Mouse (Mus musculus) CH12.LX (cell line): ENCODE data around the gene Setd5. TPM values are rescaled to one million over a fixed set of nuclear protein-coding genes. Genes with fewer than 3 reads are reported as not detected.
A peak's percentile ranks its signal among the peaks of the same experiment; 100 is the strongest.

ENCODE experiments used
- DNase-seq: peaks from one replicate; pipeline ENCODE4 v3.0.0-alpha.2; 2013; ENCODE audit errors: extremely low read depth
- H3K27ac ChIP-seq: 2 replicates; pipeline ENCODE4 v1.5.1; 2012; ENCODE audit warnings: low read depth, mild to moderate bottlenecking, control low read depth, moderate library complexity; ENCODE audit not compliant: insufficient read depth
- H3K27me3 ChIP-seq: replicated peaks from 2 replicates; pipeline ENCODE3; 2012; ENCODE audit warnings: inconsistent platforms
- H3K36me3 ChIP-seq, 2 experiments: replicated peaks in 1 of 2; 2 replicates each; pipeline versions ENCODE3 to v1.6.1; 2012; ENCODE audit warnings: inconsistent platforms in 1 of 2, low read length in 1 of 2, mild to moderate bottlenecking in 1 of 2, mixed read lengths in 1 of 2, moderate library complexity in 1 of 2; ENCODE audit not compliant: control insufficient read depth in 1 of 2, insufficient read depth in 1 of 2
- H3K4me1 ChIP-seq, 2 experiments: 2 replicates each; pipeline ENCODE4 v1.6.1; 2012; ENCODE audit warnings: inconsistent platforms in 1 of 2, moderate library complexity in 1 of 2; ENCODE audit not compliant: insufficient read depth in 2 of 2, control insufficient read depth in 1 of 2
- H3K4me2 ChIP-seq: 2 replicates; pipeline ENCODE4 v1.6.1; 2012; ENCODE audit warnings: low read depth, mild to moderate bottlenecking, control low read depth; ENCODE audit not compliant: poor library complexity, insufficient read depth, severe bottlenecking
- H3K4me3 ChIP-seq, 3 experiments: fragments of 150-350 bp in 1 of 3; sonication (generic) in 1 of 3; replicated peaks in 1 of 3; 2 replicates each; pipeline versions ENCODE3 to v1.5.1; 2011 to 2012; ENCODE audit warnings: low read depth in 2 of 3, low read length in 2 of 3, mild to moderate bottlenecking in 2 of 3, moderate library complexity in 2 of 3, control low read depth in 1 of 3, improper control_type of control experiment in 1 of 3, inconsistent platforms in 1 of 3, mixed read lengths in 1 of 3; ENCODE audit not compliant: poor library complexity in 1 of 3
- H3K79me2 ChIP-seq: replicated peaks from 2 replicates; pipeline ENCODE4 v1.6.1; 2012; ENCODE audit warnings: mild to moderate bottlenecking, moderate library complexity; ENCODE audit not compliant: control insufficient read depth, poor library complexity, insufficient read depth, severe bottlenecking; ENCODE audit errors: extremely low read depth
- H3K9ac ChIP-seq: 2 replicates; pipeline ENCODE4 v1.6.1; 2012; ENCODE audit warnings: low read depth, mild to moderate bottlenecking, control low read depth, moderate library complexity; ENCODE audit not compliant: insufficient read depth
- H3K9me3 ChIP-seq: replicated peaks from 2 replicates; pipeline ENCODE3; 2012; ENCODE audit warnings: low read length, inconsistent platforms, mixed read lengths
- BHLHE40 ChIP-seq: IDR thresholded peaks from 2 replicates; pipeline ENCODE4 v1.6.1; 2011; ENCODE audit warnings: mild to moderate bottlenecking, low read depth, low read length, improper control_type of control experiment
- CHD2 ChIP-seq: IDR thresholded peaks from 2 replicates; pipeline ENCODE4 v1.6.1; 2011; ENCODE audit warnings: low read length, improper control_type of control experiment
- ELF1 ChIP-seq: IDR thresholded peaks from 2 replicates; pipeline ENCODE4 v1.6.1; 2014; ENCODE audit warnings: low read depth, mild to moderate bottlenecking, inconsistent platforms, low read length, improper control_type of control experiment
- EP300 ChIP-seq: IDR thresholded peaks from 2 replicates; pipeline ENCODE4 v1.6.1; 2011; ENCODE audit warnings: low read length, improper control_type of control experiment
- ETS1 ChIP-seq: conservative IDR thresholded peaks from 2 replicates; pipeline ENCODE4 v1.6.1; 2012; ENCODE audit warnings: low read depth, mild to moderate bottlenecking, inconsistent platforms, low read length, improper control_type of control experiment, moderate library complexity
- HCFC1 ChIP-seq: IDR thresholded peaks from 2 replicates; pipeline ENCODE4 v1.6.1; 2012; ENCODE audit warnings: low read depth, mild to moderate bottlenecking, inconsistent platforms, low read length, improper control_type of control experiment
- IRF4 ChIP-seq: IDR thresholded peaks from 2 replicates; pipeline ENCODE4 v1.6.1; 2014; ENCODE audit warnings: low read depth, mild to moderate bottlenecking, inconsistent platforms, low read length, improper control_type of control experiment
- JUN ChIP-seq: IDR thresholded peaks from 2 replicates; pipeline ENCODE4 v1.6.1; 2011; ENCODE audit warnings: low read depth, mild to moderate bottlenecking, low read length, improper control_type of control experiment, moderate library complexity; ENCODE audit not compliant: insufficient read depth
- JUND ChIP-seq: conservative IDR thresholded peaks from 2 replicates; pipeline ENCODE4 v1.6.1; 2011; ENCODE audit warnings: low read depth, low read length, improper control_type of control experiment
- KAT2A ChIP-seq: IDR thresholded peaks from 2 replicates; pipeline ENCODE4 v1.6.1; 2012; ENCODE audit warnings: low read length, improper control_type of control experiment, inconsistent platforms; ENCODE audit not compliant: insufficient replicate concordance
- MAFK ChIP-seq: IDR thresholded peaks from 2 replicates; pipeline ENCODE4 v1.6.1; 2011; ENCODE audit warnings: low read length, improper control_type of control experiment; ENCODE audit not compliant: insufficient replicate concordance
- MAZ ChIP-seq: IDR thresholded peaks from 2 replicates; pipeline ENCODE4 v1.6.1; 2012; ENCODE audit warnings: low read depth, mild to moderate bottlenecking, inconsistent platforms, low read length, improper control_type of control experiment, moderate library complexity
- MEF2A ChIP-seq: IDR thresholded peaks from 2 replicates; pipeline ENCODE4 v1.6.1; 2014; ENCODE audit warnings: low read depth, mild to moderate bottlenecking, inconsistent platforms, low read length, improper control_type of control experiment, borderline replicate concordance
- MXI1 ChIP-seq: IDR thresholded peaks from 2 replicates; pipeline ENCODE4 v1.6.1; 2011; ENCODE audit warnings: mild to moderate bottlenecking, low read depth, low read length, improper control_type of control experiment
- MYC ChIP-seq: IDR thresholded peaks from 2 replicates; pipeline ENCODE4 v1.6.1; 2011; ENCODE audit warnings: low read depth, mild to moderate bottlenecking, improper control_type of control experiment, low read length
- NELFE ChIP-seq: IDR thresholded peaks from 2 replicates; pipeline ENCODE4 v1.6.1; 2011; ENCODE audit warnings: low read depth, low read length, improper control_type of control experiment
- NRF1 ChIP-seq: IDR thresholded peaks from 2 replicates; pipeline ENCODE4 v1.6.1; 2014; ENCODE audit warnings: low read depth, mild to moderate bottlenecking, inconsistent platforms, low read length, improper control_type of control experiment, moderate library complexity
- PAX5 ChIP-seq: IDR thresholded peaks from 2 replicates; pipeline ENCODE4 v1.6.1; 2012; ENCODE audit warnings: low read length, inconsistent platforms, mixed read lengths
- POLR2A ChIP-seq: IDR thresholded peaks from 2 replicates; pipeline ENCODE4 v1.6.1; 2011; ENCODE audit warnings: low read depth, mild to moderate bottlenecking, improper control_type of control experiment, low read length
- POLR2AphosphoS2 ChIP-seq: IDR thresholded peaks from 2 replicates; pipeline ENCODE4 v1.6.1; 2011; ENCODE audit warnings: low read depth, low read length, improper control_type of control experiment
- RCOR1 ChIP-seq: conservative IDR thresholded peaks from 2 replicates; pipeline ENCODE4 v1.6.1; 2012; ENCODE audit warnings: low read depth, mild to moderate bottlenecking, inconsistent platforms, low read length, improper control_type of control experiment
- SIN3A ChIP-seq: IDR thresholded peaks from 2 replicates; pipeline ENCODE4 v1.6.1; 2012; ENCODE audit warnings: low read length, improper control_type of control experiment, inconsistent platforms
- TBP ChIP-seq: conservative IDR thresholded peaks from 2 replicates; pipeline ENCODE4 v1.6.1; 2011; ENCODE audit warnings: low read depth, low read length, improper control_type of control experiment
- TCF12 ChIP-seq: IDR thresholded peaks from 2 replicates; pipeline ENCODE4 v1.6.1; 2014; ENCODE audit warnings: low read depth, mild to moderate bottlenecking, inconsistent platforms, low read length, improper control_type of control experiment
- UBTF ChIP-seq: IDR thresholded peaks from 2 replicates; pipeline ENCODE4 v1.6.1; 2012; ENCODE audit warnings: low read depth, mild to moderate bottlenecking, inconsistent platforms, low read length, improper control_type of control experiment, moderate library complexity
- USF1 ChIP-seq: IDR thresholded peaks from 2 replicates; pipeline ENCODE4 v1.6.1; 2014; ENCODE audit warnings: low read depth, mild to moderate bottlenecking, inconsistent platforms, low read length, improper control_type of control experiment
- USF2 ChIP-seq: conservative IDR thresholded peaks from 2 replicates; pipeline ENCODE4 v1.6.1; 2011; ENCODE audit warnings: low read depth, low read length, improper control_type of control experiment
- ZC3H11A ChIP-seq: IDR thresholded peaks from 2 replicates; pipeline ENCODE4 v1.6.1; 2012; ENCODE audit warnings: low read depth, mild to moderate bottlenecking, inconsistent platforms, low read length, improper control_type of control experiment
- ZMIZ1 ChIP-seq: IDR thresholded peaks from 2 replicates; pipeline ENCODE4 v1.6.1; 2012; ENCODE audit warnings: low read depth, mild to moderate bottlenecking, inconsistent platforms, low read length, improper control_type of control experiment
- ZNF384 ChIP-seq: IDR thresholded peaks from 2 replicates; pipeline ENCODE4 v1.6.1; 2012; ENCODE audit warnings: low read depth, low read length, improper control_type of control experiment, inconsistent platforms
- dilution Hi-C: fragments of 300-500 bp; cut with MboI; formaldehyde crosslinking; loops from 2 replicates; pipeline ENCODE4 v1.14.3; 2020; ENCODE audit warnings: low sequenced_read_pairs; ENCODE audit not compliant: extremely low pct_unique_long_range_greater_than_20kb, extremely low pct_ligation_motif_present
- in situ Hi-C: fragments of 300-500 bp; cut with MboI; formaldehyde crosslinking; loops from 3 replicates; pipeline ENCODE4 v1.14.3; 2019; ENCODE audit warnings: low sequenced_read_pairs, low pct_ligation_motif_present, low pct_unique_long_range_greater_than_20kb, mixed read lengths
- polyA plus RNA-seq: library from polyadenylated mRNA; unstranded; fragments of >175 nt; gene quantifications from 2 replicates; pipeline ENCODE4 v1.2.1, GENCODE M21; 2012; ENCODE audit warnings: low read depth; ENCODE audit not compliant: insufficient read length
- total RNA-seq, 2 experiments: library from RNA; depleted of rRNA; stranded (reverse); fragments of 300-350 nt in 1 of 2; fragments of >200 nt in 1 of 2; gene quantifications; 2 replicates each; pipeline ENCODE4 v1.2.3; 2012 to 2014

Gene Setd5
- total and polyA plus RNA-seq, 3 experiments, result 56.8 to 80.4 (median 67.4) TPM

DNA sequence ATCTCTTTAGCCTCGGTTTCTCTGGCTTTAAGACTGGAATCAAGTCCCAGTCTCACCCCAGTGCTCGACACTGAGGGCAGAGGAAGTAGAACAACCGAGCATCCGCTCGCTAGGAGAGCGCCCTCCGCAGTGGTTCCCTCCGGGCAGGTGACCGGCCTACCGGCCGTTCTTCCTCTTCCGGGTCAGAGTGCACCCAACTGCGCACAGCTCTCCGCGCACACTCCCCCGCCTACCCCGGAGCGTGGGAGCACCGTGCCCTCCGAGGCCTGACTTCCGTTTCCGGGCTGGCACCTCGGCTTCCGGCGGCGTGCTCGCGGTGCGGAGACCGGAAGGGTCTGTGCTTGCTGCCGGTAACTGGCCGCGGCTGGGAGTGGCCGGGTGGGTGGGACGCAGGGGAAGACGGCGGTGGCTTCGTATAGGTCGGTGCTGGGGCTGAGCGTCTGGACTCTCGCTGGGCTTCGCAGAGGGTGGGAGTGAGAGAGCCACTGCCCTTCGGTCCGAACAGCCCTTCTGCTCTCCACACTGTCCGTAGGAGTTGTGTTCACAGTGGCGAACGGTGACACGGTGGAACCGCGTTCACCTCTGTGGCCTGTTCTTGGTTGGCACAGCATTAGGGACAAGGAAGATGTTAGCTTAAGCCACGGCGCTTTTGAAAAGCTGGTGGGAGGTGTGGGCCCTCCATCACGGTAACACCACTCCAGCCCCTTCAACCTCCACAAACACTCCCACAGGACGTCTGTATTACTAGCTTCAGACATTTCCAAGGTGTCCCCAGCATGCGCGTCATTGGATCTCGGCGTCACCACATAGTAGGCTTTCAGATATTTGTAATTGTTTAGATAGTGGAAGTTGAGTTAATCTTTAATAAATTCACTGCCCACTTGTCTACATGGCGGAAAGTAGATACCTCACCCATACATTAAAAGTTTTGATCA lies 30.9 kb upstream of the Setd5 start, which contains the start of gene Thumpd3 (continued):
- peak; percentile 87 for TF ChIP-seq RCOR1
- TF ChIP-seq UBTF, result peak; percentile 70; the same call in 1 of the 2 replicates
- peak; percentile 96 for TF ChIP-seq MYC
- TF ChIP-seq POLR2AphosphoS2, result peak; percentile 96
- TF ChIP-seq EP300, result no peak
- TF ChIP-seq MEF2A, result peak; percentile 78
- TF ChIP-seq USF1, result peak; percentile 86
- peak; percentile 96 for TF ChIP-seq CHD2
- peak; percentile 94 for TF ChIP-seq MAZ
- peak; percentile 45; the same call in 1 of the 2 replicates for TF ChIP-seq ETS1
- peak; percentile 92 for TF ChIP-seq MXI1
- TF ChIP-seq ELF1, result peak; percentile 97
- TF ChIP-seq USF2, result peak; percentile 54

DNA sequence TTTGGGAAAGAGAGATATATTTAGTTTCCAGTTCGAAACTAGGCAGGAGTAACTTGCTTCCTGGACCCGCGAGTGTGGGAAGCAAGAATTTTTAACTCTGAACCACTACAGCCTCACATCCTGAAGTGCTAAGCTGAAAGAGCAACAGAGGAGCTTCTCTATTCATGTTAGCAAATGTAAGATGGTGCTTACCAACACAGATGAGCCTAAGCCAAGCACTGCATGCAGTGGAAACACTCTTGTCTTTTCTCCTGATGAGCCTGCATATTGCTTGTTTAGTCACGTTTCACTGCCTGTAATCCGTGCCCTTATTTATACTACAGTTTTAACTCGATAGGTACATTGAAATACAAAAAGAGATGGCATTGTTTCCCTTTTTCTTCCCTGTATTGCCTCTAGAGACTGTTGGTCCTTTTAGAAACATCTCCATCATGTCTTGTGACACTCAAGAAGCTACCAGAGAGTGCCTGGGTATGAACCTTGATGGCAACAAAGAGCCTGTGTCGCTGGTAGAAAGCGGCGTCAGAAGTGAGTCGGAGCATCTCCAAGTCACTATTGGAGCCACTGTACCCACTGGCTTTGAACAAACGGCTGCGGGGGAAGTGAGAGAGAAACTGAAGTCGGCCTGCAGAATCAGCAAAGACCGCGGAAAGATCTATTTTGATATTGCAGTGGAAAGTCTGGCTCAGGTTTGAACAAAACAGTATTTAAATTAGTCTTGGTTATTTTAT lies 30.0 kb upstream of the Setd5 start:
- H3K36me3 ChIP-seq, result peaks cover 13 to 34% of the 10 kb centered on the region in 2 experiments
- H3K4me3 ChIP-seq, result peak overlapping the region; percentile 85 to 98 (median 89)
- H3K9ac ChIP-seq, result peak overlapping the region; percentile 73
- dilution Hi-C loops, result no loop called here
- H3K9me3 ChIP-seq, result no peaks in the 10 kb centered on the region
- in situ Hi-C loops, result loop anchor here (10.0 kb wide), 1 partner anchor 258 kb away; the partner anchor contains the start of gene Brpf1
- H3K27me3 ChIP-seq, result no peaks in the 10 kb centered on the region
- H3K79me2 ChIP-seq, result peaks cover 31% of the 10 kb centered on the region
- peak; percentile 83 for DNase-seq
- TF ChIP-seq ZC3H11A (no peak), SIN3A (peak; percentile 78), POLR2A (peak; percentile 72), UBTF (no peak), EP300 (peak; percentile 72), USF1 (no peak), JUND (peak; percentile 78), PAX5 (no peak), HCFC1 (peak; percentile 33; the same call in 1 of the 2 replicates), USF2 (no peak), MXI1 (no peak), MEF2A (peak; percentile 79; the same call in 1 of the 2 replicates), TCF12 (peak; percentile 62; the same call in 1 of the 2 replicates), ZMIZ1 (no peak), IRF4 (peak; percentile 88), MYC (peak; percentile 37; the same call in 1 of the 2 replicates), NELFE (peak; percentile 35; the same call in 1 of the 2 replicates), MAFK (peak; percentile 82), ZNF384 (no peak), ETS1 (peak; percentile 75), KAT2A (no peak), JUN (peak; percentile 79), TBP (peak; percentile 80), NRF1 (no peak), BHLHE40 (no peak)
- peaks cover 3 to 25% of the 10 kb centered on the region in 2 experiments; a peak in 3 of 4 replicates for H3K4me1 ChIP-seq
- peak overlapping the region; percentile 86 for H3K27ac ChIP-seq
- peak overlapping the region; percentile 65 for H3K4me2 ChIP-seq
